Mouse (Mus musculus) midbrain, embryonic 10.5 days (tissue): ENCODE measurements around the gene Trub1. TPM values are rescaled to one million over a fixed set of nuclear protein-coding genes. Genes with fewer than 3 reads are reported as not detected.

Source experiments
- DNase-seq: peaks from one replicate; pipeline ENCODE4 v3.0.0-alpha.2; 2017; ENCODE audit warnings: low spot score
- H3K27ac ChIP-seq: fragments of 300-500 bp; sonication (generic); replicated peaks from 2 replicates; pipeline ENCODE4 v1.5.1; 2016; ENCODE audit warnings: mild to moderate bottlenecking
- H3K27me3 ChIP-seq: fragments of 300-500 bp; sonication (generic); 2 replicates; pipeline ENCODE4 v1.6.1; 2016; ENCODE audit warnings: low read depth, mild to moderate bottlenecking; ENCODE audit not compliant: poor library complexity, severe bottlenecking
- H3K36me3 ChIP-seq: fragments of 300-500 bp; sonication (generic); 2 replicates; pipeline ENCODE4 v1.6.1; 2016; ENCODE audit warnings: mild to moderate bottlenecking, moderate library complexity
- H3K4me1 ChIP-seq: fragments of 300-500 bp; sonication (generic); 2 replicates; pipeline ENCODE4 v1.6.1; 2016
- H3K4me3 ChIP-seq: fragments of 300-500 bp; sonication (generic); 2 replicates; pipeline ENCODE4 v1.5.1; 2016; ENCODE audit warnings: mild to moderate bottlenecking, moderate library complexity
- H3K9me3 ChIP-seq: fragments of 300-500 bp; sonication (generic); replicated peaks from 2 replicates; pipeline ENCODE4 v1.6.1; 2016; ENCODE audit warnings: mild to moderate bottlenecking
- WGBS: fragments of 180-500 bp; shearing (Covaris S2); methylation state at CpG from one replicate; pipeline ENCODE4 v1.1.7; 2016; 5-methylcytosine and 5-hydroxymethylcytosine counted together
- polyA plus RNA-seq: library from polyadenylated mRNA; unstranded; fragments of >200 nt; fragmentation: Nextera tagmentation; extraction: Ambion mirVana; gene quantifications from 2 replicates; pipeline ENCODE4 v1.2.1, GENCODE M21; 2016

Trub1 gene
- polyA plus RNA-seq, 1 experiment from 2014 or later: 22.7 TPM

DNA sequence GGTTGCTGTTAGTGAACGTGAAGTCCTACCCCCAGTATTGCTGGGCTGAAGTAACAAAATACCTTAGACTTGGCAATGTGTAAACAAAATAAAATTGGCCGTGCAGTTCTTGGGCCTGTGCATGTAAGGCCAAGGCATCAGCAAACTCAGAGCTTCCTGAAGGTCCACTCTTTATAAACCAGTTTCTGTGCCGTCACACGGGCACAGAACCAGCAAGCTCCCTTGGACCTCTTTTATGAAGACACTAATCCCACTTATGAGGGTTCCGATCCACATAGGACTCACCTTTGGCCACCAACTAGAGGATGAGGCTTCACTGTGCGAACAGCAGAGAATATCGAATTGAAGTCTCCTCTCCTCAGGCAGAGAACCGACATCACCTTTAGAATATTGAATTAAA lies 25.9 kb upstream of the Trub1 start:
- no peaks in the 10 kb centered on the region for H3K9me3 ChIP-seq
- H3K27me3 ChIP-seq: no peaks in the 10 kb centered on the region
- no peaks in the 10 kb centered on the region for H3K36me3 ChIP-seq
- WGBS: 94% methylated on average over 8 of the region's 8 CpGs
- no peaks in the 10 kb centered on the region for H3K4me1 ChIP-seq
- no peak for DNase-seq
- no peak overlapping the region for H3K4me3 ChIP-seq
- H3K27ac ChIP-seq: no peak overlapping the region

GRCm38 (mm10) chr19:57427756-57428438 lies 24.8 kb upstream of the Trub1 start:
- no peaks in the 10 kb centered on the region for H3K9me3 ChIP-seq
- H3K4me1 ChIP-seq: no peaks in the 10 kb centered on the region
- H3K27ac ChIP-seq: no peak overlapping the region
- no peaks in the 10 kb centered on the region for H3K36me3 ChIP-seq
- 79% methylated on average over 14 of the region's 14 CpGs for WGBS
- no peak overlapping the region for H3K4me3 ChIP-seq
- DNase-seq: no peak
- no peaks in the 10 kb centered on the region for H3K27me3 ChIP-seq

- no peak overlapping the region for H3K4me3 ChIP-seq
- 94% methylated on average over 3 of the region's 3 CpGs for WGBS
- no peaks in the 10 kb centered on the region for H3K9me3 ChIP-seq
- DNase-seq: no peak
- no peak overlapping the region for H3K27ac ChIP-seq
- no peaks in the 10 kb centered on the region for H3K27me3 ChIP-seq
- no peaks in the 10 kb centered on the region for H3K36me3 ChIP-seq
- no peaks in the 10 kb centered on the region for H3K4me1 ChIP-seq
Measured at GRCm38 (mm10) chr19:57428641-57429040, 24.1 kb upstream of the Trub1 start.

GRCm38 (mm10) chr19:57429926-57430325 lies 22.8 kb upstream of the Trub1 start:
- WGBS: 83% methylated on average over 6 of the region's 6 CpGs
- Histone ChIP-seq H3K4me1 (no peaks in the 10 kb centered on the region), H3K27me3 (no peaks in the 10 kb centered on the region), H3K9me3 (no peaks in the 10 kb centered on the region), H3K4me3 (no peak overlapping the region), H3K27ac (no peak overlapping the region), H3K36me3 (no peaks in the 10 kb centered on the region)
- DNase-seq: no peak

DNA sequence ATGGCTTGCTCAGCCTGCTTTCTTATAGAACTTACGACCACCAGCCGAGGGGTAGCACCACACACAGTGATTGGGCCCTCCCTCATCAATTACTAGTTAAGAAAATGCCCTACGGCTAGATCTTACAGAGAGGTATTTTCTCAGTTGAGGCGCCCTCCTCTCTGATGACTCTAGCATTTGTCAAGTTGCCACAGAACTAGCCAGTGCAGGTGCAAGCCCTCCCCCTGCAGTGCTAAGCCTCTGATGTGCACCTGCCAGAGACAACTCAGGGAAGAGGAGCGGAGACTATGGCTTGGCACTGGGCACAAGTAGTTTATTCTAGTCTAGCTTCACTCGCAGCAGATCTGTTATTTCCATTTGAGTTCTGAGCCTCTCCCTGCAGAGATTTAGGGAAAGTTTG lies 21.2 kb upstream of the Trub1 start:
- Histone ChIP-seq H3K36me3 (no peaks in the 10 kb centered on the region), H3K9me3 (no peaks in the 10 kb centered on the region), H3K4me1 (no peaks in the 10 kb centered on the region), H3K4me3 (no peak overlapping the region), H3K27me3 (no peaks in the 10 kb centered on the region), H3K27ac (no peak overlapping the region)
- DNase-seq: no peak
- 62% methylated on average over 6 of the region's 6 CpGs for WGBS

DNA sequence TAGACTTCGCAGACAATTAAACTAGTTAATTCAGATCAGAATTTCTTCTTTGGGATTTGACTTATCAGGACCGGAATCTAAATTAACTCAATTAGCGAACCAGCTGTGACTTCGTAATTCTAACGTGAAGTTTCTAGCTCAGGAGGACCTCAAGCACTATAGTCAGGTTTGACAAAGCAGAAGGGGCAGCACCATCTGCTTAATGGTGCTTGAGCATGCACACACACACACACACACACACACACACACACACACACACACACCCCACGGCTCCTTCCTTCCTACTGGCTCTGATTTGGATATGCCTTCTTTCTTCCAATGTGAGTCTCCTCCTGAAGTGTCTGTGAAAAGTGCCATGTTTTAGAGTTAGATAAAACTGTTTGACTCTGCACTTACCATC lies 18.7 kb upstream of the Trub1 start:
- Histone ChIP-seq H3K36me3 (no peaks in the 10 kb centered on the region), H3K4me1 (no peaks in the 10 kb centered on the region), H3K4me3 (no peak overlapping the region), H3K9me3 (no peaks in the 10 kb centered on the region), H3K27ac (no peak overlapping the region), H3K27me3 (no peaks in the 10 kb centered on the region)
- WGBS: 84% methylated on average over 6 of the region's 6 CpGs
- no peak for DNase-seq

DNA sequence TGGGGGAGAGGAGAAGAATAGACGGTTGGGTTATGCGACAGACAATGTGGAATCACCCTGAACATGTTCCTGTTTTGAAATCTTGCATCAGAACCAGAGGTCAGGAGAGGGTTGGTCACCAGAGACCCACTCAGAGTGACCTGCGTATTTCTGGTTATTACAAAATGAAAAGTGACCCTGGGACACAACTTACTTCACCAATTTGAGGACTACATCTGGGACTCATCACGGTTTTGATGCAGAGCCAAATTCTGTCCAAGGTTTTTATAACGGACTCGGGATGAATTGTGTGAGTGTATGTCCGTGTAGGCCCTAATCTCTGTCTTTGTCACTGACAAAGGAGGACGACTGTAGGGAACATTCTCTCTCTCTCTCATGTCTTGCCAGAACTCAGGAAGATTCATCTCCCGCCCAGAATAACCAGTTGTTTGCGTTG lies 16.1 kb upstream of the Trub1 start:
- H3K27me3 ChIP-seq: no peaks in the 10 kb centered on the region
- no peak overlapping the region for H3K4me3 ChIP-seq
- H3K36me3 ChIP-seq: no peaks in the 10 kb centered on the region
- DNase-seq: no peak
- no peak overlapping the region for H3K27ac ChIP-seq
- WGBS: 88% methylated on average over 10 of the region's 10 CpGs
- no peaks in the 10 kb centered on the region for H3K9me3 ChIP-seq
- 0 out of 2 replicates have a peak, but pooled peaks cover 3% of the 10 kb centered on the region for H3K4me1 ChIP-seq

DNA sequence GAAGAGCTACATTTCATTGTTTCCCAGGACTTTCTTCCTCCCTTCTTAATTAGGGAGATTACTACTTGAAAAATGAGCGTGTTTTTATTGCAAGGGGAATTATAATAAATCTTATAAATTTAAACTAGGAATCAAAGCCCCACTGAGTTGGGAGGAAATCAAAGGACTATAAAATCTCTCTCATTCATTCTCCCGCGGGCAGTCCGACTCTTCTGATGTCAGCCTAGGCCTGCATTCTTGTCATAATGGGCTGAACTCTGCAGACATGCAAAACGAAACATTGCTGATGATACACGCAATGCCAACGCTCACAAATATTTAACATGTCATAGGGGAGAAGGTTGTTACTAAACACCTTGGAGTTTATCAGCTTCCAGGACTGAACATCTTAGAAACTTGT lies 15.7 kb upstream of the Trub1 start:
- Histone ChIP-seq H3K36me3 (no peaks in the 10 kb centered on the region), H3K4me1 (0 out of 2 replicates have a peak, but pooled peaks cover 3% of the 10 kb centered on the region), H3K9me3 (no peaks in the 10 kb centered on the region), H3K27me3 (no peaks in the 10 kb centered on the region), H3K4me3 (no peak overlapping the region), H3K27ac (no peak overlapping the region)
- no peak for DNase-seq
- WGBS: 90% methylated on average over 7 of the region's 7 CpGs

DNA sequence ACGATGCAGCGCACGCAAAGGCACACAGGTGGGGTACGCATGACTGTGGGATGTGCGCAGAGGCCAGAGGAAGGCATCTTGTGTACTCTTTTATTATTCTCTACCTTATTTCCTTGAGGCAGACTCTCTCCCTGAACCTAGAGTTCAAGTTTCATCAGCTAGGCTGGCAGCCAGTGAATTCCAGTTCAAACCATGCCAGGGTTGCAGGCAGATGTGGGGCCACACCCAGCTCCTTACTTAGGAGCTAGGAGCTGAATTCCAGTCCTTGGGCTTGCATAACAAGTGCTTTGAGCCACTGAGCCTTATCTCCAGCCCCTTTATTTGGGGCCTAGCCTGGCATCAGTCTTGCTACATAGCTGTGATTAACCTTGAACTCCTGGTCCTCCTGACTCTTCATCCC lies 13.4 kb upstream of the Trub1 start:
- 95% methylated on average over 5 of the region's 5 CpGs for WGBS
- no peaks in the 10 kb centered on the region for H3K9me3 ChIP-seq
- peaks cover 6% of the 10 kb centered on the region; the same call in 1 of the 2 replicates for H3K27me3 ChIP-seq
- 0 out of 2 replicates have a peak, but pooled peaks cover 3% of the 10 kb centered on the region for H3K4me1 ChIP-seq
- H3K36me3 ChIP-seq: no peaks in the 10 kb centered on the region
- no peak for DNase-seq
- no peak overlapping the region for H3K27ac ChIP-seq
- H3K4me3 ChIP-seq: no peak overlapping the region

DNA sequence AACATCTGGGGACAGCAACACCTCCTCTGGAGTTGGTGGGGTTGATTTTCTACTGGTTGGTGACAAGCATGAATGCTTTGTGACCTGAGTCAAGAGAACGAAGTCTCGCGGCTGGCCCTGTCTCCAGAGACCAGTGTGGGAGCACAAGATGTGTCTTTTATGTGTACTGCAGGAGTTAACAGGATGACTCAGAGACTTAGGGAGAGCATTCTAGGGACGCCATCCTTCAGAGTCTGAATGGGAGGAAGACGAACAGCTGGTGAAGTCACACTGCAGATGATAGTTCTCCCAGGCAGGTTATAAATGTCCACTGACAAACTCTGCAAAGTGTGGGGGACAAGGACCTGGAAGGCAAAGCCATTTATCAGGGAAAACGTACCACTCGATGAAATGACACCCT lies 11.2 kb upstream of the Trub1 start:
- Histone ChIP-seq H3K9me3 (no peaks in the 10 kb centered on the region), H3K36me3 (no peaks in the 10 kb centered on the region), H3K4me1 (peaks cover 13% of the 10 kb centered on the region; the same call in 1 of the 2 replicates), H3K4me3 (no peak overlapping the region), H3K27ac (no peak overlapping the region), H3K27me3 (peaks cover 10% of the 10 kb centered on the region; the same call in 1 of the 2 replicates)
- no peak for DNase-seq
- 84% methylated on average over 7 of the region's 7 CpGs for WGBS

DNA sequence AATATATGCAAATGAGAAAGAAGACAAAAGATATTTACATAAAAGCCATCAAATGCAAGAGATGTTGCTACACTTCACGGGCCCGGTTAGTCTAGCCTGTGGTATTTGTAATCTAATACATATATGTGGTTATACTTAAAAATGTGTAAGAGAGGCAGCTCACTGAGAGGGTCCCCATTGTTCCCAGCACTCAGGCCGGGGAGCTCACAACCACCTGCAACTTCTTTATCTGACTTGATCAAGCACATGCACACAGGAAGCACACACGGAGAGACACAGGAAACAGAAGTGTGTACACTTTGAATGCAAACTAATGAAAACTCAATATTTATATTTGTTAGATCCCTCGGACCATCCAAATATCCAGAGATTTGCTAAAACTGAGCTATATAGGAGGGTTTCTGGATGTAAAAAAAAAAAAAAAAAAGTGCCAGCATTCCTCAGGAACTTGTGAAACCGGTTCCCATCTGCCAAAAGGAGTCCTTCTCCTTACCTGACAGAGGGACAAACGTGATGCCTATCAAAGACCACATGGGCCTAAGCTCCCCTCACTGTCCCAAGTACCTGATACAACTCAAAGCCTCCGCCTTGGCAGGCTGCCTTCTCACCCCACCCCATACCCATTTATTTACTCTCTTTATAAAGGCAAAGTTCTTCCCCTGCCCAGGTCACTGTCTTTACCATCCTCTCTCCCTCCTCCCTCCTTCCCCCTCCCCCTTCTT lies 9.6 kb upstream of the Trub1 start:
- H3K36me3 ChIP-seq: no peaks in the 10 kb centered on the region

DNA sequence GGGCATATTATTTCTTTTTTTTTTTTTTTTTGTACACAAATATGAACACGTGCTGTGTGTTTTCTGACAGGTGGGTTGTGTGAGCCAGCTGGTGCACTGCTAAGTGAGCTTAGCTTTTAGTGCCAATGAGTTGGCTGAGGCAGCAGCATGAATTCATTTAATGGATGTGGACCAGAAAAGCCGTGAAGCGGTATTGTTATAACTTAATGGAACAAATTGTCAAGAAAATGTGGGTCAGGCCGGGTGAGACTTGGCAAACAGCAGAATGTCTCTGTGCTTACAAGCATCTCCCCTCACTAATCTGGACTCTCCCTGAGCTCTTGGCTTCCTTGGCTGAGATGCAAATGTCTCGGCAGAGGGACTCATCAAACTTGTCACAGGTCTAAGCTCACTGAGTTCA lies 7.7 kb upstream of the Trub1 start:
- H3K4me3 ChIP-seq: no peak overlapping the region
- H3K27me3 ChIP-seq: peaks cover 10% of the 10 kb centered on the region; the same call in 1 of the 2 replicates
- no peak overlapping the region for H3K27ac ChIP-seq
- DNase-seq: no peak
- WGBS: 59% methylated on average over 5 of the region's 5 CpGs
- H3K36me3 ChIP-seq: no peaks in the 10 kb centered on the region
- no peaks in the 10 kb centered on the region for H3K9me3 ChIP-seq
- peaks cover 13% of the 10 kb centered on the region; the same call in 1 of the 2 replicates for H3K4me1 ChIP-seq

More for the DNA sequence above, 9.6 kb upstream of the Trub1 start:
- Histone ChIP-seq H3K27ac (no peak overlapping the region), H3K27me3 (peaks cover 10% of the 10 kb centered on the region; the same call in 1 of the 2 replicates), H3K4me3 (no peak overlapping the region), H3K4me1 (peaks cover 13% of the 10 kb centered on the region; the same call in 1 of the 2 replicates), H3K9me3 (no peaks in the 10 kb centered on the region)
- no peak for DNase-seq
- 56% methylated on average over 8 of the region's 8 CpGs for WGBS

- 72% methylated on average over 1 of the region's 1 CpGs for WGBS
- DNase-seq: no peak
- Histone ChIP-seq H3K4me1 (peaks cover 22% of the 10 kb centered on the region), H3K27ac (no peak overlapping the region), H3K4me3 (no peak overlapping the region), H3K27me3 (no peaks in the 10 kb centered on the region), H3K36me3 (0 out of 2 replicates have a peak, but pooled peaks cover 2% of the 10 kb centered on the region), H3K9me3 (no peaks in the 10 kb centered on the region)
Measured at GRCm38 (mm10) chr19:57450849-57451248, 1.9 kb upstream of the Trub1 start.
